Mouse (Mus musculus) urinary bladder, postnatal 10 days (tissue): ENCODE measurements around the gene Dip2c.

ENCODE experiments used
- DNase-seq: peaks from one replicate; pipeline ENCODE4 v3.0.0; 2022; ENCODE audit warnings: low spot score

The Dip2c gene

GRCm38 (mm10) chr13:9329307-9329915, 53.1 kb downstream of the Dip2c start:
- DNase-seq, result no peak

GRCm38 (mm10) chr13:9333187-9333586, 56.9 kb downstream of the Dip2c start:
- DNase-seq, result no peak

- DNase-seq, result no peak
These were observed 64.0 kb downstream of the Dip2c start for GRCm38 (mm10) chr13:9340293-9340692.

GRCm38 (mm10) chr13:9342696-9343095, 66.4 kb downstream of the Dip2c start:
- DNase-seq, result no peak

GRCm38 (mm10) chr13:9347448-9347847, 71.1 kb downstream of the Dip2c start:
- DNase-seq, result no peak

- DNase-seq, result no peak
These were observed 74.3 kb downstream of the Dip2c start for GRCm38 (mm10) chr13:9350670-9351069.

- no peak for DNase-seq
These were observed 77.6 kb downstream of the Dip2c start for GRCm38 (mm10) chr13:9353890-9354289.

- DNase-seq, result no peak
These were observed 79.0 kb downstream of the Dip2c start for GRCm38 (mm10) chr13:9355331-9355730.

GRCm38 (mm10) chr13:9361457-9361856, 85.1 kb downstream of the Dip2c start:
- DNase-seq, result no peak

GRCm38 (mm10) chr13:9371387-9371786, 95.1 kb downstream of the Dip2c start:
- no peak for DNase-seq

- no peak for DNase-seq
These were observed 100.8 kb downstream of the Dip2c start for GRCm38 (mm10) chr13:9377130-9377529.

GRCm38 (mm10) chr13:9380740-9381410, 104.5 kb downstream of the Dip2c start:
- DNase-seq, result no peak

- DNase-seq, result no peak
These were observed 111.7 kb downstream of the Dip2c start for GRCm38 (mm10) chr13:9388017-9388416.

GRCm38 (mm10) chr13:9389334-9389733, 113.0 kb downstream of the Dip2c start:
- DNase-seq, result no peak

GRCm38 (mm10) chr13:9390204-9390804, 114.0 kb downstream of the Dip2c start:
- DNase-seq, result no peak

- no peak for DNase-seq
These were observed 117.1 kb downstream of the Dip2c start for GRCm38 (mm10) chr13:9393470-9393869.

- no peak for DNase-seq
These were observed 119.0 kb downstream of the Dip2c start for GRCm38 (mm10) chr13:9395286-9395685.

GRCm38 (mm10) chr13:9398846-9399245, 122.5 kb downstream of the Dip2c start:
- DNase-seq, result no peak

GRCm38 (mm10) chr13:9405399-9405798, 129.1 kb downstream of the Dip2c start:
- no peak for DNase-seq

GRCm38 (mm10) chr13:9408983-9409382, 132.7 kb downstream of the Dip2c start:
- DNase-seq, result no peak

GRCm38 (mm10) chr13:9418441-9418840, 142.1 kb downstream of the Dip2c start:
- no peak for DNase-seq

GRCm38 (mm10) chr13:9419213-9419612, 142.9 kb downstream of the Dip2c start:
- no peak for DNase-seq

- no peak for DNase-seq
These were observed 145.6 kb downstream of the Dip2c start for GRCm38 (mm10) chr13:9421949-9422348.

GRCm38 (mm10) chr13:9422876-9423275, 146.5 kb downstream of the Dip2c start:
- DNase-seq, result no peak
